8 mouse cellular contexts compared by ENCODE assay signal in genomic region chr11:72576111-72576465, GRCm38 (mm10). TPM values are rescaled to one million over a fixed set of nuclear protein-coding genes. Genes with fewer than 3 reads are reported as not detected.
DNase-seq lines count a peak whose midpoint lies in the region; ATAC-seq lines count a peak whose summit lies in the region.

No protein-coding gene starts in this region.

- DNase-seq in kidney, adult 9 months: no peak
- DNase-seq in embryonic facial prominence, embryonic 10.5 days (ENCODE audit: low spot score): no peak
- peak; percentile 23 for DNase-seq in hindbrain, embryonic 11.5 days (ENCODE audit: low spot score)
- DNase-seq in right cerebral cortex, postnatal 14 days: no peak
- DNase-seq in thymus, postnatal 4 days: no peak
- DNase-seq in adrenal gland, adult 8-10 months: no peak

- no peaks in the 10 kb centered on the region for H3K9me3 ChIP-seq in kidney, embryonic 15.5 days (replicated peaks)
- no peaks in the 10 kb centered on the region for H3K9me3 ChIP-seq in embryonic facial prominence, embryonic 10.5 days
- H3K9me3 ChIP-seq in hindbrain, embryonic 11.5 days (ENCODE audit: control insufficient read depth, low read length): no peaks in the 10 kb centered on the region
- H3K9me3 ChIP-seq in midbrain, embryonic 13.5 days: no peaks in the 10 kb centered on the region

- H3K9ac ChIP-seq in kidney, embryonic 15.5 days: 0 out of 2 replicates have a peak overlapping the region, but pooled peaks have one; percentile 50
- H3K9ac ChIP-seq in hindbrain, embryonic 11.5 days (ENCODE audit: low read depth, low read length): no peak overlapping the region
- H3K9ac ChIP-seq in midbrain, embryonic 13.5 days (replicated peaks): no peak overlapping the region

- WGBS in kidney, embryonic 15.5 days: 14% methylated on average over 7 of the region's 7 CpGs
- 17% methylated on average over 7 of the region's 7 CpGs for WGBS in embryonic facial prominence, embryonic 10.5 days
- WGBS in hindbrain, embryonic 11.5 days: 26% methylated on average over 7 of the region's 7 CpGs
- 19% methylated on average over 7 of the region's 7 CpGs for WGBS in midbrain, embryonic 13.5 days

- no peak overlapping the region for H3K27ac ChIP-seq in kidney, embryonic 15.5 days
- H3K27ac ChIP-seq in embryonic facial prominence, embryonic 10.5 days (replicated peaks): no peak overlapping the region; the same call in 1 of the 2 replicates
- no peak overlapping the region for H3K27ac ChIP-seq in hindbrain, embryonic 11.5 days (ENCODE audit: low read depth, low read length)
- no peak overlapping the region for H3K27ac ChIP-seq in midbrain, embryonic 13.5 days

- peaks cover 13% of the 10 kb centered on the region for H3K4me1 ChIP-seq in kidney, embryonic 15.5 days
- H3K4me1 ChIP-seq in embryonic facial prominence, embryonic 10.5 days: peaks cover 14% of the 10 kb centered on the region
- no peaks in the 10 kb centered on the region for H3K4me1 ChIP-seq in hindbrain, embryonic 11.5 days (replicated peaks; ENCODE audit: control insufficient read depth, insufficient read depth, low read length)
- H3K4me1 ChIP-seq in midbrain, embryonic 13.5 days (replicated peaks): peaks cover 15% of the 10 kb centered on the region

- H3K27me3 ChIP-seq in kidney, embryonic 15.5 days: peaks cover 11% of the 10 kb centered on the region; the same call in 1 of the 2 replicates
- peaks cover 25% of the 10 kb centered on the region for H3K27me3 ChIP-seq in embryonic facial prominence, embryonic 10.5 days (replicated peaks; ENCODE audit: low read depth, poor library complexity, severe bottlenecking)
- H3K27me3 ChIP-seq in hindbrain, embryonic 11.5 days (ENCODE audit: control insufficient read depth, insufficient read depth, low read length): no peaks in the 10 kb centered on the region
- H3K27me3 ChIP-seq in midbrain, embryonic 13.5 days: peaks cover 4% of the 10 kb centered on the region; the same call in 1 of the 2 replicates

- H3K4me2 ChIP-seq in kidney, embryonic 15.5 days: peak overlapping the region; percentile 73
- peak overlapping the region; percentile 41 for H3K4me2 ChIP-seq in hindbrain, embryonic 11.5 days (replicated peaks; ENCODE audit: low read depth, low read length)
- peak overlapping the region; percentile 49 for H3K4me2 ChIP-seq in midbrain, embryonic 13.5 days (replicated peaks)

- no peak for ATAC-seq in kidney, embryonic 15.5 days (replicated peaks; ENCODE audit: low FRiP score)
- ATAC-seq in hindbrain, embryonic 11.5 days (ENCODE audit: low FRiP score): no peak
- no peak; the same call in 1 of the 2 replicates for ATAC-seq in midbrain, embryonic 13.5 days

- H3K36me3 ChIP-seq in kidney, embryonic 15.5 days: no peaks in the 10 kb centered on the region
- H3K36me3 ChIP-seq in embryonic facial prominence, embryonic 10.5 days (replicated peaks): no peaks in the 10 kb centered on the region
- H3K36me3 ChIP-seq in hindbrain, embryonic 11.5 days (ENCODE audit: control insufficient read depth, insufficient read depth, low read length): no peaks in the 10 kb centered on the region
- H3K36me3 ChIP-seq in midbrain, embryonic 13.5 days: no peaks in the 10 kb centered on the region

- peak overlapping the region; percentile 38 for H3K4me3 ChIP-seq in kidney, embryonic 15.5 days (replicated peaks)
- peak overlapping the region; percentile 50 for H3K4me3 ChIP-seq in embryonic facial prominence, embryonic 10.5 days
- peak overlapping the region; percentile 25 for H3K4me3 ChIP-seq in hindbrain, embryonic 11.5 days (ENCODE audit: low read depth, low read length)
- H3K4me3 ChIP-seq in midbrain, embryonic 13.5 days (replicated peaks): peak overlapping the region; percentile 27

RNA-seq across cellular contexts. Expression of gene Spns3, which starts 25.8 kb away (rescaled TPM):
- 0.27 and 0.35 TPM in 2 replicates for polyA plus RNA-seq in kidney, embryonic 15.5 days (2015; fragmentation: Nextera tagmentation; extraction: Ambion mirVana)
- 0.04 and 0.14 TPM in 2 replicates for polyA plus RNA-seq in embryonic facial prominence, embryonic 10.5 days (2016; fragmentation: Nextera tagmentation; extraction: Ambion mirVana)
- polyA plus RNA-seq in hindbrain, embryonic 11.5 days (2014; fragmentation: Nextera tagmentation; extraction: Ambion mirVana): not detected in 2 replicates
- 0.10 TPM in 1 of 2 replicates, not detected in the other for polyA plus RNA-seq in midbrain, embryonic 13.5 days (2015; fragmentation: Nextera tagmentation; extraction: Ambion mirVana)
- total RNA-seq in adrenal gland, adult 8-10 months (2022): under 1 TPM in 3 of 4 experiments, not detected in 1; 0.12 to 0.25 (median 0.19) TPM

RNA-seq across cellular contexts. Expression of gene Ube2g1, which starts 31.0 kb away (rescaled TPM):
- 69.8 and 74.6 TPM in 2 replicates for polyA plus RNA-seq in kidney, embryonic 15.5 days (2015; fragmentation: Nextera tagmentation; extraction: Ambion mirVana)
- polyA plus RNA-seq in embryonic facial prominence, embryonic 10.5 days (2016; fragmentation: Nextera tagmentation; extraction: Ambion mirVana): 89.0 and 91.5 TPM in 2 replicates
- polyA plus RNA-seq in hindbrain, embryonic 11.5 days (2014; fragmentation: Nextera tagmentation; extraction: Ambion mirVana): 127 and 131 TPM in 2 replicates
- 106 and 109 TPM in 2 replicates for polyA plus RNA-seq in midbrain, embryonic 13.5 days (2015; fragmentation: Nextera tagmentation; extraction: Ambion mirVana)
- total RNA-seq in adrenal gland, adult 8-10 months (2022): 10 to 100 TPM; 40.7 to 55.4 (median 49.6) TPM
